8 mouse cellular contexts compared by ENCODE assay signal in genomic region chr13:76018844-76019400, GRCm38 (mm10). TPM values are rescaled to one million over a fixed set of nuclear protein-coding genes. Genes with fewer than 3 reads are reported as not detected.
DNase-seq lines count a peak whose midpoint lies in the region; ATAC-seq and TF ChIP-seq lines count a peak whose summit lies in the region.

No protein-coding gene starts in this region.

- no peaks in the 10 kb centered on the region; the same call in 1 of the 2 replicates for H3K4me1 ChIP-seq in cerebellum, adult 2 months (ENCODE audit: control insufficient read depth, insufficient read depth, low read length)
- no peaks in the 10 kb centered on the region for H3K4me1 ChIP-seq in forebrain, embryonic 11.5 days (replicated peaks; ENCODE audit: control insufficient read depth, insufficient read depth, low read length)
- peaks cover 7% of the 10 kb centered on the region for H3K4me1 ChIP-seq in limb, embryonic 10.5 days
- H3K4me1 ChIP-seq in neural tube, embryonic 13.5 days (replicated peaks): peaks cover 15% of the 10 kb centered on the region

- no peaks in the 10 kb centered on the region for H3K36me3 ChIP-seq in forebrain, embryonic 11.5 days (ENCODE audit: control insufficient read depth, insufficient read depth, low read length)
- no peaks in the 10 kb centered on the region for H3K36me3 ChIP-seq in limb, embryonic 10.5 days
- H3K36me3 ChIP-seq in neural tube, embryonic 13.5 days: no peaks in the 10 kb centered on the region

- H3K27ac ChIP-seq in cerebellum, adult 2 months (ENCODE audit: insufficient read depth, low read length): no peak overlapping the region
- H3K27ac ChIP-seq in forebrain, embryonic 11.5 days (ENCODE audit: low read depth, low read length): no peak overlapping the region
- H3K27ac ChIP-seq in limb, embryonic 10.5 days: peak overlapping the region; percentile 93; the same call in 1 of the 2 replicates
- H3K27ac ChIP-seq in neural tube, embryonic 13.5 days (replicated peaks): peak overlapping the region; percentile 95

- TF ChIP-seq POLR2A in cerebellum, adult 2 months (IDR thresholded peaks at IDR 0.05; ENCODE audit: borderline replicate concordance, insufficient read depth, low read length): no peak

- H3K9me3 ChIP-seq in forebrain, embryonic 11.5 days (ENCODE audit: control insufficient read depth, low read length): no peaks in the 10 kb centered on the region
- H3K9me3 ChIP-seq in limb, embryonic 10.5 days (replicated peaks): no peaks in the 10 kb centered on the region
- no peaks in the 10 kb centered on the region for H3K9me3 ChIP-seq in neural tube, embryonic 13.5 days

- H3K4me2 ChIP-seq in forebrain, embryonic 11.5 days (ENCODE audit: low read depth, low read length, severe bottlenecking): peak overlapping the region; percentile 78; the same call in 1 of the 2 replicates
- peak overlapping the region; percentile 67 for H3K4me2 ChIP-seq in neural tube, embryonic 13.5 days

- ATAC-seq in forebrain, embryonic 11.5 days (replicated peaks; ENCODE audit: low FRiP score): peak; percentile 64
- ATAC-seq in neural tube, embryonic 13.5 days (ENCODE audit: low read depth): peak; percentile 70

- 36% methylated on average over 5 of the region's 5 CpGs for WGBS in cerebellum, adult 2 months
- WGBS in forebrain, embryonic 11.5 days: 48% methylated on average over 5 of the region's 5 CpGs
- 45% methylated on average over 5 of the region's 5 CpGs for WGBS in limb, embryonic 10.5 days
- 48% methylated on average over 5 of the region's 5 CpGs for whole genome bisulfite sequencing in neural tube, embryonic 13.5 days

- H3K9ac ChIP-seq in forebrain, embryonic 11.5 days (ENCODE audit: low read length): no peak overlapping the region; the same call in 1 of the 2 replicates
- H3K9ac ChIP-seq in neural tube, embryonic 13.5 days: peak overlapping the region; percentile 55

- H3K27me3 ChIP-seq in cerebellum, adult 2 months (ENCODE audit: control insufficient read depth, insufficient read depth, low read length): no peaks in the 10 kb centered on the region
- no peaks in the 10 kb centered on the region for H3K27me3 ChIP-seq in forebrain, embryonic 11.5 days (ENCODE audit: control insufficient read depth, insufficient read depth, low read length)
- no peaks in the 10 kb centered on the region for H3K27me3 ChIP-seq in limb, embryonic 10.5 days (ENCODE audit: low read depth, poor library complexity, severe bottlenecking)
- no peaks in the 10 kb centered on the region for H3K27me3 ChIP-seq in neural tube, embryonic 13.5 days

- H3K4me3 ChIP-seq in cerebellum, adult 2 months (replicated peaks; ENCODE audit: insufficient read depth, low read depth, low read length): peak overlapping the region; percentile 82
- H3K4me3 ChIP-seq in forebrain, embryonic 11.5 days (ENCODE audit: low read depth, low read length): peak overlapping the region; percentile 72
- H3K4me3 ChIP-seq in limb, embryonic 10.5 days: peak overlapping the region; percentile 79
- peak overlapping the region; percentile 56 for H3K4me3 ChIP-seq in neural tube, embryonic 13.5 days

- TF ChIP-seq CTCF in cerebellum, adult 2 months (IDR thresholded peaks at IDR 0.05; ENCODE audit: borderline replicate concordance, insufficient read depth, low read depth, low read length): no peak

- DNase-seq in cerebellum, adult 2 months: no peak
- DNase-seq in cerebellum, postnatal 25 days: no peak
- DNase-seq in B cell, adult 2 months: peak; percentile 24 to 28
- DNase-seq in forebrain, embryonic 11.5 days (ENCODE audit: low spot score): no peak
- no peak for DNase-seq in limb, embryonic 10.5 days (ENCODE audit: low spot score)
- no peak for DNase-seq in retina, postnatal 1 day
- DNase-seq in thymus, postnatal 14 days: no peak

RNA-seq across cellular contexts. Expression of gene Rfesd, which starts 0.4 kb away (rescaled TPM):
- polyA plus RNA-seq in cerebellum, adult 2 months (2012; rRNA removed): 14.9 and 16.9 TPM in 2 replicates
- polyA plus RNA-seq in forebrain, embryonic 11.5 days (2014; fragmentation: Nextera tagmentation; extraction: Ambion mirVana): 20.1 and 22.9 TPM in 2 replicates
- 24.5 and 25.7 TPM in 2 replicates for polyA plus RNA-seq in limb, embryonic 10.5 days (2016; fragmentation: Nextera tagmentation; extraction: Ambion mirVana)
- 17.9 and 18.8 TPM in 2 replicates for polyA plus RNA-seq in neural tube, embryonic 13.5 days (2015; fragmentation: Nextera tagmentation; extraction: Ambion mirVana)

RNA-seq across cellular contexts. Expression of gene Gpr150, which starts 37.9 kb away (rescaled TPM):
- polyA plus RNA-seq in cerebellum, adult 2 months (2012; rRNA removed): 3.4 and 3.6 TPM in 2 replicates
- 0.36 and 0.48 TPM in 2 replicates for polyA plus RNA-seq in forebrain, embryonic 11.5 days (2014; fragmentation: Nextera tagmentation; extraction: Ambion mirVana)
- polyA plus RNA-seq in limb, embryonic 10.5 days (2016; fragmentation: Nextera tagmentation; extraction: Ambion mirVana): 0.41 and 0.48 TPM in 2 replicates
- polyA plus RNA-seq in neural tube, embryonic 13.5 days (2015; fragmentation: Nextera tagmentation; extraction: Ambion mirVana): 3.2 and 4.0 TPM in 2 replicates

RNA-seq across cellular contexts. Expression of gene Spata9, which starts 52.0 kb away (rescaled TPM):
- polyA plus RNA-seq in cerebellum, adult 2 months (2012; rRNA removed): 0.33 and 0.41 TPM in 2 replicates
- polyA plus RNA-seq in forebrain, embryonic 11.5 days (2014; fragmentation: Nextera tagmentation; extraction: Ambion mirVana): 0.67 TPM in 1 of 2 replicates, not detected in the other
- 0.23 and 0.38 TPM in 2 replicates for polyA plus RNA-seq in limb, embryonic 10.5 days (2016; fragmentation: Nextera tagmentation; extraction: Ambion mirVana)
- 1.7 and 2.1 TPM in 2 replicates for polyA plus RNA-seq in neural tube, embryonic 13.5 days (2015; fragmentation: Nextera tagmentation; extraction: Ambion mirVana)

Comparison
In these comparisons a context has a peak if more than half of its experiments do, and no peak if none do; other contexts are left out.
1. DNase-seq: peak in B cell, adult 2 months (2 of 2); none in cerebellum, adult 2 months (0 of 2), cerebellum, postnatal 25 days (0 of 2), forebrain, embryonic 11.5 days (single experiment), limb, embryonic 10.5 days (single experiment), retina, postnatal 1 day (single experiment) and thymus, postnatal 14 days (single experiment).
2. H3K27ac ChIP-seq: peak in limb, embryonic 10.5 days (single experiment) and neural tube, embryonic 13.5 days (single experiment); none in cerebellum, adult 2 months (single experiment) and forebrain, embryonic 11.5 days (single experiment).
3. Peak in every context shown above with its lines, with median percentiles within 50 percentile points of each other: H3K4me3 ChIP-seq.